Mouse (Mus musculus) CD4-positive naive resting alpha-beta T cell, adult 76 days (primary cell): ENCODE measurements around the gene Arhgef5. TPM values are rescaled to one million over a fixed set of nuclear protein-coding genes. Genes with fewer than 3 reads are reported as not detected.

Experiments used
- total RNA-seq: library from RNA; stranded (reverse); gene quantifications from one replicate; pipeline ENCODE4 v1.2.4, GENCODE M21; 2023

Gene Arhgef5
- total RNA-seq, result 1.5 TPM

DNA sequence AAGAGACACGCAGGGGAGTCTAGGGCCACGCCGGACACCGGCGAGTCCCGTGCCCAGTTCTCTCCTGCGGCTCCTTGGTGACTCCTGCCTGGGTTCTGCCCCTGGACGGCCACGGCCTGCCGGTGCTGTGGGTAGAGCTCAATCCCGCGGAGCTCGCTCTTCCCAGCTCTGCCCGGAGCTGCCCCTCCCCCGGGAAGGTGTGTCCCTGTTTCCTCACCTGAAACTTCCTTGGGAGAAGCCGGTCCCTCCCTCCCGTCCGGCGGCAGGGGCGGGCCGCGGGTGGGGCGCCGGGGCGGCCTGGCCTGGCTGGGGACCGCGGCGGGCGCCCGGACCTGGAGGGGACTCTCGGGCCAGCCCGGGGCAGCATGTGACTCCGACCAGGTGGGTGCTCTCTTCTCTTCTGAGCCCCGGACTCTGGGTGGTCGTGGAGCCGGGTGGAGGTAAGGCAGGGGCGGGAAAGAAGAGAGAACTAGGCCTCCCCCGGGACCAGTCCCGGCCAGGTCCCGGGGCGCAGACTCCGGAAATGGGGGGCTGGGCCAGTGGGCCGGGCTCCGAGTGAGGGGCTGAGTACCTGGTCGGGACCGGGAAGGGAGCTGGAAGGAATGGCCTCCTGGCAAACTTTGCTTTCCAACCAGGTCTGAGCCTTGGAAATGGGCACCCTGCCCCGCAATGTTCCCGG lies at the start of gene Arhgef5:
TSS of gene Arhgef5 (plus strand) at position 220 of the 679 bp plus-strand sequence.

DNA sequence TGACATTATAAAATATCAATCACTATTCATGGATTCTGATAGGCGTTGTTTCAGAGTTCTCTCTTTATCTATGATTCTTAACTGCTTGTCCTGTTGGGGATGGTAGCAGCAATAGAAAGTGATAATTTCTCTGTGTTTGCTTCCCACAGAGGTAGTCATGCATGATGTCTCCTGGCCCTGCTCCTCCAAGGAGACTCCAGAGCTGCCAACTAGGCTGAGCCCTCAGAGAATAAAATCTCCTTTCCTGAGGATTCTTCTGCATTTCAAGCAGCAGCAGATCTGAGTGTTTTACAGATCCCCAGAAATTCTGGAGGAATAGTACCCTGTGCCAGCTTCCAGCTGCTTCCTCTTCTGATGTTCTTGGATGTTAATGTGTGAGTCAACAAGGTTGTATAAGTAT lies 34.1 kb upstream of the Arhgef5 start, which contains the start of gene Olfr47:
TSS of gene Olfr47 (plus strand) at position 275 of the 400 bp plus-strand sequence.

DNA sequence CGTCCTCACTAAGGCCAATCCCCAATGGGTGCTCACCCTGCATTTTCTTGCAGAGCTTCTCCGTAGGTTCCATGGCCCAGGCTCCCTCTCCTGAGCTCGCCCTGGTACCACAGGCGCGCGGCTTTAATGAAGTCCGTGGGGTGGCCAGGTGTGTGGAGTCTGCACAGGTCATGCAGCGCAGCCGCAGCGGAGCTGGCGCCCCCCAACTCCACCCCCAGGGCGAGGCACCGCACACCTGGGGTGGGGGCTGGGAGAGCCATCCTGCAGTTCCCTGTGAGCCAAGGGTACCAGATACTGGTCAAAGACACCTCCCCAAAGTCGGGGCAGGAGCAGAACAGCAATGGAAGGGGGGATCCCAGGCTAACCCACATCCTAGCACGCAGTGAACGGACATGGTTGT lies 44.1 kb downstream of the Arhgef5 start, which contains the start of gene Nobox:
TSS of gene Nobox (minus strand) at position 101 of the 400 bp plus-strand sequence.

Other genes starting within 250 kb of the Arhgef5 start
- not detected for gene Olfr441, start 159.2 kb upstream of the Arhgef5 start, total RNA-seq
- gene Olfr237-ps1, start 119.0 kb upstream of the Arhgef5 start, total RNA-seq, result not detected
- not detected for gene Olfr437, start 102.3 kb upstream of the Arhgef5 start, total RNA-seq
- not detected for gene Olfr13, start 93.4 kb upstream of the Arhgef5 start, total RNA-seq
- gene Olfr435, start 68.4 kb upstream of the Arhgef5 start, total RNA-seq, result not detected
- gene Olfr434, start 52.6 kb upstream of the Arhgef5 start, total RNA-seq, result not detected
- not detected for gene Olfr47, start 34.1 kb upstream of the Arhgef5 start, total RNA-seq
- gene Nobox, start 44.0 kb downstream of the Arhgef5 start, total RNA-seq, result not detected